Mouse (Mus musculus): ENCODE data around the gene Rpap2. TPM values are rescaled to one million over a fixed set of nuclear protein-coding genes. Genes with fewer than 3 reads are reported as not detected.
A peak's percentile ranks its signal among the peaks of the same experiment; 100 is the strongest.

Rpap2 gene
- total RNA-seq (2015) (18.4 and 24.5 TPM in 2 replicates), total RNA-seq (2017) (19.8 and 33.4 TPM in 2 replicates)

DNA sequence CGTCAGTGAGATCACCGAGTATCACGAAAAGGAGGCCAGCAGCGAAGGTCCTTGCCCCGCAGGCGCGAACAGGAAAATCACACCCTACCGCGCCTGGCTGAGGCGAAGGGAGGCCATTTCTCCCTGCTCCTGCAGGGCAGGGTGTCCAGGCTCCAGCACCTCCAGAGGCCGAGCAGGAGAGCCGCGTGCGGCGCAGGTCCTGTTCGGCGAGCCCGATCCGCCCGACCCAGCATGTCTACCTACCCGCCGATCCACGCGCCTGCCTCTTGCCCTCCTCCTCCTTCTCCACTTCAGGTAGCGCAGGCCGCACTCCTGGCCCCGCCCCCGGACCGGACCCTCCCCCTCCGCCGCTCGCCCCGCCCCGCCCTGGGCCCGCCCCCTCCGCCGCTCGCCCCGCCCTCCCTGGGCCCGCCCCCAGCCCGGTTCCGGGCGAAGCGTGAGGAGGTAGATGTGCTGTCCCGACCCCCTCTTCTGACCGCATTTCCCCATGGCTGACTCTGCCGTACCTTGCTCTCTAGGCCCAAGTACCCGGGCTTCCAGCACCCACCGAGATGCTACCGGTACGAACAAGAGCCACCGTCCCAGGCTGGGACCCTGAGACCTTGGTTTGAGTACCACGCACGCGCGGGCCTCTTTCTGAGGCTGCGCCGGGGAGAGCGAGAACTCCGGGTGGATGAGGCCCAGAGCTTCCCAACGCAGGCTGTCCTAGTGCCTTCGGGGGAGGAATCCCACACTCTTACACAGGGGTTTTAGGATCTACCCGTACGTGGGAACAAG, at the start of gene Rpap2, which contains the start of gene Glmn:
Rpap2 (plus strand) TSS at position 73 of the 777 bp plus-strand sequence.
Glmn (minus strand) TSS at position 588 of the 777 bp plus-strand sequence.
- ATAC-seq (replicated peaks; ENCODE audit: poor library complexity) = peak; percentile 91

DNA sequence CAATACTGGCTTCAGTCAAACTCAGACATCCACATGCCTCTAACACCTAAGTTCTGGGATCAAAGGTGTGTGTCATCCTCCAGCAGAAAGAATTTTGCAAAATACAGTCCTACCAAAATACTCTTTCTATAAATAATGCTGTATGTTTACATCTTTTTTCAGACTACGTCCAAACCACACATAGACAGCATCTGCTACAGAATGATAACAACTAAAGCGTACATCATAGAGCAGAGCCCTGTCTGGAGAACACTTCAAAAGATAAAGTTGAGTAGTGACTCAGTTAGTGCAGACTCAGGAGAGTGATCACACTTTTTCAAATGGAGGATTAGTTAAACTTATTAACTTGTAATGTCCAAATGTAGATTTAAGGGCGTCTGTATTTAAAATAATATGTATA, 49.2 kb upstream of the Rpap2 start:
- ATAC-seq (replicated peaks; ENCODE audit: poor library complexity) = peak; percentile 89

DNA sequence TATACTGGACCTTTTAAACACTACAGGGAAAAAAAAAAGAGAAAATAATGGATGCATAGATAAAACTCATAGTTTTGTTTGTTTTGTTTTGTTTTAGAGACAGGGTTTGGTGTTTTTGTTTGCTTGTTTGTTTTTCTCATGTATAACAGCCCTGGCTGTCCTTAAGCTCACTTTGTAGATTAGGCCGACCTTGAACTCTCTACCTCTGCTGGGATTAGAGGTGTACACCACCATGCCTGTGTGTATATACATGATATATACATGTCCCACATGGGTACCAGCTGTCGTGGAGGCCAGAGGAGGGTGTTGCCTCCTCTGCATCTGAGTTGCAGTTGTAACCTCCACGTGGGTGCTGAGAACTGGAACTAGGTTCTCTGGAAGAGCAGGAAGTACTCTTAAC, 48.7 kb upstream of the Rpap2 start:
- no peak for ATAC-seq (replicated peaks; ENCODE audit: poor library complexity)

DNA sequence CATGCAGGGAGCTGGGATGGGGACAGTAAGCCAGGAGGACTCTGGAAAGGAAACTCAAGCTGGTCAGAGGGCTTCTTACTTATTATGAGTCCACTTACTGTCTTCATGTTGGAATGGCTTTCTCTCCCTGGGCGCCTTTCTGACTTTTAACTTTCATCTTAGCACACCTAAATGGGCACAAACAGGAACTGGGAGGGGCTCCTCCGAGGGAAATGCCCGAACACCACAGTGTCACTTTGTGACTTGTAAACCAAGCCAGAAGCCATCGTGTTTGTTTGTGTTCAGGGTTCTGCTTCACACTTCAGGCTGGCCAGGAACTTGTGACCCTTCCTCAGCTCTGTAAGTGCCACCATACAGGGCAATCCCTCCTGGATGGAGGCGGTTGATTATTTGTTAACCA, 42.8 kb upstream of the Rpap2 start:
- ATAC-seq (replicated peaks; ENCODE audit: poor library complexity) = no peak

DNA sequence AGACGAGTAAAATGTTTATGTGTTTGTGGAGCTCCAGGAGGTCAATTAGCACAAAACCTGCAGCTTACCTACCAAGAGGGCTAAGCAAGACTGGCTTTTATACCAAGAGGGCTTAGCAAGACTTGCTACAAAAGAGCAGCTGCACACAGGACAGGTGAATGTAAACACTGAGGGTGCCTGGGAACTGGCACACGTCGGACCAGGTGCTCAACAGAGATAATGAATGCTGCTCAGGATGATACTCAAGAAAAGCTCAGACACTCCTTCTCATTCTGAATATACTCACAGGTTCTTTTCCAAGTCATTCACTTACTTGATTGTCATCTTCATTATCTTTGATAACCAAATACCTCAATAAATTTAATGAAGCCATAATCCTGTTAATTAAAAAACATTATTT, 40.2 kb upstream of the Rpap2 start:
- no peak for ATAC-seq (replicated peaks; ENCODE audit: poor library complexity)

DNA sequence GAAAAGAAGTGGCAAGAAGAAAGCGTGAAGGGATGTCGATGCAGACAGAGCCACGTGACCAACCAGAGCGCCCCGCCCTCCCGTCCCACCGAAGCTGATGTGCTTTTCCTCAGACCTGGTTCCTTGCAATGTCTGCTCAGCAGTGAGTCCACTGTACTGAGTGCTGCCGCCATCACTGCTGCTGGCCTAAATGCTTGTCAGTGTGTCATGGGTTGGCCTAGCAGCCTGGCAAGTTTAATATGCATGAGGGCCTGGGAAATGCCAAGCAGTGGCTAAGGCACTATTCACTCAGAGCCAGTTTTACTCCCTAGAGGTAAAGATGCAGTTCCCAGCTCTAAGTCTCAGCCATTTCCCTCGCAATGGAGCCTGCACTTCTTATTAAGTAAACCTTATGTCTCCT, 28.0 kb upstream of the Rpap2 start:
- ATAC-seq (replicated peaks; ENCODE audit: poor library complexity) = no peak

GRCm38 (mm10) chr5:107598380-107598779, 1.2 kb downstream of the Rpap2 start:
- no peak for ATAC-seq (replicated peaks; ENCODE audit: poor library complexity)

- peak; percentile 96 for ATAC-seq (replicated peaks; ENCODE audit: poor library complexity)
These were observed 14.1 kb downstream of the Rpap2 start for GRCm38 (mm10) chr5:107611224-107611623.

DNA sequence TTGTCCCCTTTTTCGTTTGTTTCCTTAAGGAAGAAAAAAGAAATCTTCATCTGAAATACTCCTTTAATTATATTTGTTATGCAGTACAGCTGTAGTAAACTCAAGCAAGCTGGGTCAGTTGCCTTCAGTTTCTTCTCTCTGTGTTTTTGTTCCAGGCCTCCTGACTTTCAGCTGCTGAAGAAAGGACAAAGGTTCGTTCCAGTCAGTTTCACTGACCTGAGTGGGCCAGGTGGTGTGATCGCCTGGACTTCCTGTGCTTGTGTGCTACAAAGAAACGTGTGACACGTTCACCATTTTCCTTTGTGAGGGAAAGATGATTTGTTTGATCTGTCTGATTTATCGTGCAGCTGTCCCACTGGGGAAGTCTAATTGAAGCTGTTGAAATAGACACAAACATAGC, 20.8 kb downstream of the Rpap2 start:
- no peak for ATAC-seq (replicated peaks; ENCODE audit: poor library complexity)

- ATAC-seq (replicated peaks; ENCODE audit: poor library complexity) = peak; percentile 92
These were observed 24.2 kb downstream of the Rpap2 start for GRCm38 (mm10) chr5:107621327-107621726.

- ATAC-seq (replicated peaks; ENCODE audit: poor library complexity) = no peak
These were observed 36.5 kb downstream of the Rpap2 start for GRCm38 (mm10) chr5:107633651-107634050.

GRCm38 (mm10) chr5:107637106-107637505, 39.9 kb downstream of the Rpap2 start:
- ATAC-seq (replicated peaks; ENCODE audit: poor library complexity) = no peak

GRCm38 (mm10) chr5:107638366-107638765, 41.2 kb downstream of the Rpap2 start:
- ATAC-seq (replicated peaks; ENCODE audit: poor library complexity) = no peak

DNA sequence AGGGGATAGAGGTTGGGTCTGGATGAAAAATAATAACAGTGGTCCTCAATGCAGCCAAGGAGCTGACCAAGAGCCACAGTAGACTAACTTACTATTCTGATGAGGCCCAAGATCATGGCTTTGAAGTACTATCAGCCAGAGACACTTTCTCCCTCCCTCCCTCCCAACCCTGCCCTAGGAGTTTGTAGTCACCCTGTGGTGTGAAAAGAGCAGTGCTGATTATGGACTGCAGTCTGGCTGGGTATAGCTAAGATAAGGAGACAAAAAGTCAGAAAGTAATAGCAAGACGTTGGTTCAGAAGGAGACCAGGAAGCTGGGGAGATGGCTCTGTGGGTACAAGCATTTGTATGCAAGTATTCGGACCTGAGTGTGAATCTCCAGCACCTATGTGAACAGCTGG, 47.4 kb downstream of the Rpap2 start:
- ATAC-seq (replicated peaks; ENCODE audit: poor library complexity) = peak; percentile 89

GRCm38 (mm10) chr5:107645935-107646334, 48.8 kb downstream of the Rpap2 start:
- no peak for ATAC-seq (replicated peaks; ENCODE audit: poor library complexity)

DNA sequence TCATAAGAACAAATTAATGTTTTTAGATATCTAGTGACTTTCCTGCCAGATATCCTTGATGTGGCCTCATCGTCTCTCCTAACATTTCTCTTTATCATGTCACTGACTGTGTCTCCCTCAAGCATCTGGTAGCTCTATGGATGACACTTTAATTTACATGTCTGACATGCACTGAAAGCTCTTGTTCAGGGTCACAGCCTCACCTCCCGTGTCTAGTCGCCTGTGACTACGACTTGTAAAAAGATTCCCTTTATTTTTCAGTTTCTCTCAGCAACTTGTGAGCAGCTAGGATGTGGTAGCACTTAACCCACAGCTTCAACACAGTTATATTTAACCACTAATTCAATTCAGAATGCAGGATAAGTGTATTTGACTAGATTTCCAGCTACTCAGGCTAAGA, 50.4 kb downstream of the Rpap2 start:
- no peak for ATAC-seq (replicated peaks; ENCODE audit: poor library complexity)

DNA sequence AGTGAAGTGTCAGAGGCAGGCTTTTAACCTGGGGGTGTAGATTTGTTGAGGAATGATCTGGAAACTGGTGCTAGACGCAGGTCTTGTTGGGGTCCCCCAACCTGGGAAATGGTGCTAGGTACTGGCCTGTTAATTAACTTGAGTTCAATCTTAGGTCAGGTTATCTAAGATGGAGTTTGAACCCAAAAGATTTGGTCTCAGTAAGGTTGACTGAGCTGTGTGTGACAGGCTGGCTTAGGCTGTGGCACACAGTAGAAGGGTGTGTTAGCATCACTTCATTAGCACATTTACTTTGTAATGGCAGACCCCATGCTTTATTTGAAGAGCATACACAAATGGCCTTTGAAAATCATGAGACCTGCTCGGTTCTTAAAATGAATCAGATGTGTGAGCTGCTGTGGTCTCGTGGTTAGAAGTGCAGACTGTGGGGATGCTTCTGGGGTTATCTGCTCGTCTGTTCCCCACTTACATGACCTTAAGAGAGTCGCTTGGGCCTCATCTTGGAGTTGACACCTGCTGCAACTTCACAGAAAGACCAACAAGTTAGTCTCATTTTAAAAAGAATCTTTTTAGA, 51.5 kb downstream of the Rpap2 start:
- no peak for ATAC-seq (replicated peaks; ENCODE audit: poor library complexity)

DNA sequence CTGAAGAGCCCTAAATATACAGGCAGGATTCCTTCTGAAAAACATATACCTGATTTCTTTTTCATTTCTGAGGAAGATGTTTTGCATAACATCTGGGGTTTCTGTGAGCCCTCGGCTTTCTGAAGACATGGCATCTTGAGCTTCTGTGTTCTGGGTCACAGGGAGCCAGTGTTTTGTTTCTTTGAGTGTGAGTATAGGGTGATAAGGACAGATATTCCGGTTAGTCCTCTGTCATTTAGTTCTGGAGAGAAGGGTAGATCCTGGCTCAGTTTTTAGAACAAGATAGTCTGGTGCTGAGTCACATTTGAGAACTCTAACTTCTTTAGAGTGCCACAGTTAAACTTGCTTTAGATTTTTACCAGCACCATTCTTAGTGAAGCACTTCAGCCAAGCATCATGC, 52.5 kb downstream of the Rpap2 start:
- 0 out of 2 replicates have a peak, but pooled peaks have one; percentile 32 for ATAC-seq (replicated peaks; ENCODE audit: poor library complexity)

DNA sequence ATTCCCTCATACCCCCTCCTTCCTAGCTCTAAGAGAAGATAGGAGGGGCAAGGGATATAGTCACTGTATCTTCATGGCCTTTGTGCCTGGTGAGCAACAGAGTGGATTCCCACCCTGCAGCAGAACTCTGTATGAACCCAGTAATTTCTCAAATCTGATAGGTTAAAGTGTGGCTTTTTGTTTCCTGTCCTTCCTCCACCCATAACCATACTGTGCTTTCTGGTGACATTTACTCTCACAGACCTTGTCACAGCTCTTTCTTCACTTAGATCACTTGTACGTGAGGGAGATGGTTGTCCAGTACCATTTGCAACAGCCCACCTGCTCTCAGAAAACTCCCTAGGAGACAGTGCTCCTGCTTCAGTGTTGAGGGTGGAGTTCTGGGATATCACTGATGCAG, 53.3 kb downstream of the Rpap2 start:
- ATAC-seq (replicated peaks; ENCODE audit: poor library complexity) = peak; percentile 39; the same call in 1 of the 2 replicates

- no peak for ATAC-seq (replicated peaks; ENCODE audit: poor library complexity)
These were observed 55.0 kb downstream of the Rpap2 start for GRCm38 (mm10) chr5:107652055-107652660.

- ATAC-seq (replicated peaks; ENCODE audit: poor library complexity) = peak; percentile 60
These were observed 81.2 kb downstream of the Rpap2 start for GRCm38 (mm10) chr5:107678392-107678791.

GRCm38 (mm10) chr5:107681300-107681699, 84.1 kb downstream of the Rpap2 start:
- peak; percentile 66 for ATAC-seq (replicated peaks; ENCODE audit: poor library complexity)
